Mouse (Mus musculus) v-Abl transformed pro-B cells (cell line): ENCODE results near the gene Spg21.

ENCODE experiments used
- in situ Hi-C, 2 experiments: fragments of 400-800 bp; cut with MboI; formaldehyde crosslinking; loops; one replicate each; pipeline ENCODE4 v1.15.1; 2025; ENCODE audit not compliant: unreplicated experiment in 2 of 2

The Spg21 gene

DNA sequence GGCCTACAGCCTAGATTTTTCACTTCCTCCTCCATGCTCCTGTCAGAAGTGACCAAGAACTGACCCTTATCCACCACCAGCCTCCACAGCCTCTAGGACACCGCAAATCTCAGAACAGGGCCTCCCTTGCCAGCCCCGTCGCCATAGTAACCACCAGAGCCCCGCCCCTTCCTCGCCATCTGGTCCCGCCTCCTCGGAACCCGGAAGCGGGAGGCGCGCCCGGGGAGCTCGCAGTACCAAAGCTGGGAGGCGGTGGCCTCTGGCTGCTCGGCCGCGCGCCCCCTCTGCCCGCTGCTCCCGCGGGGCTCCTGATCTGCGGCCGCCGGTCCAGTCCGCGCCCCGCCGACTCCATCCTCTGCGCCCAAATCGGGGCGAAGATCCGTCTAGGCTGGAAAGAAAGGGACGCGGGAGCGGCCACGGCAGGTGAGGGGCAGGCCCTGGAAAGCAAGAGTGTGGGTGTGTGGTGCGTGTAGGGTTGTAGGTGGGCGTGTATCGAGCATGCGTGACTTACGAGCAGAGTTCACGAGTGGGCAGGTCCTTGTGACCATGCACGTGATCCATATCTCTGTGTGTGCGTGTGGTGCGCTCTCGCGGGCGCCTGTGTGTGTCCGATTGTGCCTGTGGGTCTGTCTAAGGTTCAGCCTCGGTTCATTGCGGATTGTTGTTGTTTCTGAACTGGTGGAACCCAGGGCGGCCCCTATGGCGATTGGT lies at the start of gene Spg21:
Gene Spg21 (plus strand): TSS at position 216 of the 711 bp plus-strand sequence.
- in situ Hi-C loops, result no loop called here

DNA sequence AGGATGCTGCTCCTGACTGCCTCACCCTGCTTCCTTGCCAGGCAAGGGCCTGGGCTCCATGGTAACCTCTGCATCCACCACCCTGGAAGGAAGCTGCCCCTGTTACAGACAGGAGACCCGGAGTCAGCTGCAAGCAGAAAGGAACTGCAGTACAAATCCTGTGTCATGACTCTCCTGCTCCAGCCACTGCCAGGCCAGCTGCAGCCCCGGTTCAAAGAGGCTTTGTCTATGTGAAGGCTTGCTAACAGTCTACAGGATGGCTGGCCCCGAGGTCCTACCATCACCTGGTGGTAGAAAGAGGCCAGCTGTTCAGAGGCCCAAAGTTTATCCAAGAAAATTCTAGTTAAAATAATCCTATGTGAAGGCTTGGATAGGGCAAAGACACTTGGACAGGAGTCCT lies 49.4 kb upstream of the Spg21 start:
- in situ Hi-C loops, result no loop called here

DNA sequence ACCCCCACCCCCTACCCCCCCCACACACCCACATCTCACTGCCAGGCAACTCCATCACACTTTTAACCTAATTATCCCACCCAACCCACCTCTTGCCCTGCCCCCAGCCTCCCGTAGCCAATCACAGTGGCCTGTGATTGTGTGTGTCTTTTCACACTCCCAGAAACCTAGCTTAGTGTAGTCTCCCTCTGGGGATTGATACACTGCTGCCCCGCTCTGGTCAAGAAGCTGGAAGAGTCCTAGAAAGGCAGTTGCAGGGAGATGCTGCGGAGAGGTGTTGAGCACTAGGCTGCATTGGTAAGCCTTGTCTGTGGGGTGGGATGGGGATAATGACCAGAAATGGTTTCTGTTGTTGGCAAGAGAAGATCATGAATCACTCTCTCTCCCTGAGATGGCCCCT lies 43.0 kb upstream of the Spg21 start:
- in situ Hi-C loops, result no loop called here

DNA sequence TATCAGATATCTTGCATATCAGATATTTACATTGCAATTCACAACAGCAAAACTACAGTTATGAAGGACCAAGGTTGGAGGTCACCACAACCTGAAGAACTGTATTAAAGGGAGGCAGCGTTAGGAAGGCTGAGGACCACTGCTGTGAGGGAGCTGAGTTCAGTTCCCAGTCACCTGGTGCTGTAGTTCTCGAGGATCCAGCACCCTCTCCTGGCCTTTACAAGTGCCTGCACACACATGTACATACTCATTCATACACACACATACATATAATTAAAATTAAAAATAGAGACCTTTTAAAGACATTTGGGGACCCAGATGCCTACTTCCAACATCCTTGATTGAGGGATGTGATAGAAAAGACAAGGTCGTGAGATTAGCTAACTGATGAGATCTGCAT lies 41.1 kb upstream of the Spg21 start:
- in situ Hi-C loops, result loop anchor here in 1 of 2 experiments (10.0 kb wide), 2 partner anchors 195 to 295 kb away; no protein-coding TSS in a partner anchor

DNA sequence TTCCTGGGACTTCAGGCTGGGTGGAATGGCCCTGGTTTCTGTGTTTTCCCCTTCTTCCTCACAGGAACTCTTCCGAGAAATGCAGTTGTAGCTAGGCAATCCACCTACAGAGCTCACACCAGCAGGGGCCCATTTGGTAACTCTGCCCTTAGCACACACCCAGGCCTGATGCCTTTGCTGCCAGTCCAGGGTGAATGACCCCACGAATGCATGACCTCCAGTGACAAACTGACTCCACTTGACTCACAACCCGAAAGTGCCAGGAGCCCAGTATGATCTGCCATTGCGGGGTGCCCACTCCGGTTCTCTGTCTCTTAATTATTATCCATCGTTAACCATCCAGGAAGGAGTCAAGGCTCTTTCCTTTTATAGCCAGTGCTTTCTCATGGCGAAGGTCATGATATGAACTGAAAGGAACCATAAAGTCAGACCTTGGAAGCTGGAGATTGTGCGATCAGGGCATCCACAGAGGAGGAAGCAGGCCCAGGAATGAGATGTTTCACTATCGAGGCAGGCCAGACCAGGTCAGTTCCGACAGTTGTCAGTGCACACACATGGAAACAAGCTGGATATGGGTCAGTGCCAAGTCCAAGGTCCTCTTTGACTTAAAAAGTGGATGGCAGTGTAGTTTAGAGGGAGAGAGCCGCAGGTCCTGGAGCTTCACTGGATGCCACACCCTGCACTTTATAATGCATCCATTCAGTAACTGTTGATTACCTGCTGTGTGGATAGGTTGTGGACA lies 37.8 kb upstream of the Spg21 start, which contains the start of gene Slc51b:
Gene Slc51b (minus strand): TSS at position 196 of the 742 bp plus-strand sequence.
- in situ Hi-C loops, result loop anchor here in 1 of 2 experiments (10.0 kb wide), 2 partner anchors 198 to 298 kb away; no protein-coding TSS in a partner anchor

DNA sequence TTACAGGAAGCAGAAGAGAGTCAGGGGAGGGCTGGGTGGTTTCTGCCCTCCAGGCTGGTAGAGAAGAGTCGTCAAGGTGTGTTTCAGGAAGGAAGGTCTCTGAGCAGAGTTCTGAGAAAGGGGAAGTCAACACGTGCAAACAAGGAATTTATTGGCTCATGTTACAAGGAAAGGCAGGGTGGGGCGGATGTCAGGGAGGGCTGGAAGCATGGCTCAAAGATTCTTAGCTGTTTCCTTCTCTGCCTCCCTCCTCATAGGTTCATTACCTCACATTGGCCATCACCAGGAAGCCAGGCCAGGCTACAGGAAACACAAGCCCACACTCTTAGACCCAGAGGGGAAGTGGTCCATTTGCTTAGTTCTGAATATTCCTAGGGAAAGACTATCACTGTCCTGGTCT lies 36.4 kb upstream of the Spg21 start:
- in situ Hi-C loops, result loop anchor here in 1 of 2 experiments (10.0 kb wide), 2 partner anchors 200 to 300 kb away; no protein-coding TSS in a partner anchor

DNA sequence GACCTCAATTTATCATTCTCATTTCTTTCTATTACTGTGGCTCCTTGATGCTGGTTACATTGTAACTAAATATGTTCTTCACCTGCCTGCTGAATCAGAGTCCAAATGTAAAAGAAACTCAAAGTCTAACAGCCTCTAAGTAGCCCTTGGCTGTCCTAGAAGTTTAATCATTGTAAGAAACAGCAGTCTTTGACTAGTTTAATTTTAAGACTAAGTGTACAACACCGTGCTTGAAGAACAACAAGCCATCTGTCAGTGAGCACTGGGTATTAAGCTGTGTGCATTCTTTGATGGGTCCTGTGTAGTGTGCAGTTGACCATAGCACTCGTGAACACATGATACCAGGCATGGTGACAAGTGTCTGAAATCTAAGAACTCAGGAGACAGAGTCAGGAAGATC lies 33.2 kb upstream of the Spg21 start:
- in situ Hi-C loops, result loop anchor here (5.0 to 10.0 kb wide), 3 partner anchors 35 to 303 kb away; partner anchors contain the start of gene Kbtbd13 (in 2 of the 2)

DNA sequence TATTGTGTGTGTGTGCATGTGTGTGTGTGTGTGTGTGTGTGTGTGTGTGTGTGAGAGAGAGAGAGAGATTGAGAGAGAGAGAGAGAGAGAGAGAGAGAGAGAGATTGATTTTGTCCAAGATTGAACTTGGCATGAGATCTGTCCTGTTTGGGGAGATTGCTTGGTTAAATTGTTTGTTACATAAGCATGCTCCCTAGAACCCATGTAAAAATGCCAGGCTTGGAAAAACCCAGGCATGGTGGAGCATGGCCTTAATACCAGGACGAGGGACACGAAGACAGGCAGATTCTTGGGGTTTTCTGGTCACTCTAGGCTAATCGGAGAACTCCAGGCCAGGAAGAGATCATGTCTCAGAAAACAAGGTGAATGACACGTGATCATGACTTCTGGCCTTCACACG lies 32.7 kb upstream of the Spg21 start:
- in situ Hi-C loops, result loop anchor here (5.0 to 10.0 kb wide), 3 partner anchors 36 to 303 kb away; partner anchors contain the start of gene Kbtbd13 (in 2 of the 2)

DNA sequence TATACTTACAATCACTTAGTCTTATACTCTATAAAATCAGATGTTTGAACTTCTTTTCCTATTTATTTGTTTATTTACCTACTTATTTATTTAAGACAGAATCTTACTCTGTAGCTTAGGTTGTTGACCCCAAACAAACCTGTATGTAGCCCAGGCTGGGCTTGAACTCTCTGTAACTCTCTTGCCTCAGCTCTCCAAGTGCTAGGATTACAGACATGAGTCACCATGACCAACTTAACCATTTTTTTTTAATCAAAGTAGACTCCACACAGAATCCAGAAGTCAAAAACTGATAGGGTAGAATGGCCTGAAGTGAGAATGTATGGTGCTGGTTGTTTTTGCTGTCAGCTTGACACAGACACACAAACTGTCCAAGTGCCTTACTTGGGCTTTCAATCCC lies 30.3 kb upstream of the Spg21 start:
- in situ Hi-C loops, result loop anchor here in 1 of 2 experiments (5.0 kb wide), 1 partner anchor 167 kb away; no protein-coding TSS in a partner anchor

DNA sequence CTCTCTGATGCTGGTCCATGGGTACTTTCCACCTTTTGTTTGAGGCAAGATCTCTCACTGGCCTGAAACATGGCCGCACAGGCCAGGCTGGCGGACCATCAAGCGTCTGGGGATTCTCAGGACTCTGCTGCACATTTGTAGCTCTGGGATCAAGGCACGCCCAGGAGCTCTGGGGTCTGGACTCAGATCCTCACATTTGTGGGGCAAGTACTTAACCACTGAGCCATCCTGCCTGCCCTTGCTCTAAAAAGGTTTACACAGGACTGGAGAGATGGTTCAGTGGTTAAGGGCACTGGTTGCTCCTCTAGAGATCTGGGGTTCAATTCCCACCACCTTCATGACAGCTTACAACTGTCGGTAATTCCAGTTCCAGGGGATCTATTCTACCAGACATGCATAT lies 29.8 kb upstream of the Spg21 start:
- in situ Hi-C loops, result loop anchor here in 1 of 2 experiments (5.0 kb wide), 1 partner anchor 166 kb away; no protein-coding TSS in a partner anchor

DNA sequence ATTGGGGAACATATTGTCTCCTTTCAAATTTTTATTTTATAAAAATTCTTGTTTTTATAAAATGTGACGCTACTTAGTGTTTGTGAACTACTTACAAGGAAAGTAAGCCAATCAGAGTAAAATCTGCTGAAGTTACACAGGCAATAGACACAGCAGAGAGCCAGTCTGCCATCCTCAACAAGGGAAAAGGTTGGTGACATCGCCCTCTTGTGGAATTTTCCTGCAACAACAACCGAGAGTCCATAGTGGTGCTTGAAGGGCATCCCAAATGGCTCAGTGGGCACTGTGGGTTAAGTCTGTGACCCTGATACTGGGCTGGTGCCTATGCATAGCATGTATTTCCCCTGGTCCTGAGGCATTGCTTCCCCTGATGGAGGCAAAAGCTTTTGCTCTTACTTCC lies 28.5 kb upstream of the Spg21 start:
- in situ Hi-C loops, result loop anchor here in 1 of 2 experiments (5.0 kb wide), 1 partner anchor 165 kb away; no protein-coding TSS in a partner anchor

DNA sequence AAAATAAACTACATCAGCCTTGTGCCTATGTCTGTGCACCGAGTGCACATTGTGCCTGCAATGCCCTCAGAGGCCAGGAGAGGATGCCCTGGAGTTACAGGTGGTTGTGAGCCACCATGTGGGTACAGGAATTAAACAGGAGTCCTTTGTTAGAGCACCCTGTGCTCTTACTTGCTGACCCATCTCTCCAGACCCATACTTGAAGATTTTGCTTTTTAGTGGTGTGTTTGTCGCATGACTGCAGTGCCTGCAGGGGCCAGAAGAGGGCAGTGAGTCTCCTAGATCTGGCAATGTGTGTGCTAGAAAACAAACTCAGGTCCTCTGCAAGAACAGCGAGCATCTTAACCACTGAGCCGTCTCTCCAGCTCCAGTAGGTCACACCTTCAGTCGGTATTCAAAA lies 26.6 kb upstream of the Spg21 start:
- in situ Hi-C loops, result loop anchor here in 1 of 2 experiments (5.0 kb wide), 1 partner anchor 163 kb away; no protein-coding TSS in a partner anchor

DNA sequence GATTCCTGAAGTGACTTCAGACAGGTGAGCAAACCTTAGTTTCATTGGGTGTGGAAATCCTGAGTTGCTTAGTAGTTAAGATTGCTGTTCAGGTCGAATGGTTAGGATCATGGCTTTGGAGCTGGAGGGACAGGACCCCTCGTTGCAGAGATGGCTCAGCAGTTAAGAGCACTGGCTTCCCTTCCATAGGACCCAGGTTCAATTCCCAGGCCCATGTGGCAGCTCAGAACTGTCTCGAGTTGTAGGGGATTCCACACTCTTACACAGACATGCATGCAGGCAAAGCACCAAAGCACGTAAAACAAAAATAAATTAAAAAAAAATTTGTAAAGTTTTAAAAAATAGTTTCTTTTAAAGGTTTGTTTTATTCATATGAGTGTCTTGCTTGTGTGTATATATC lies 25.5 kb upstream of the Spg21 start:
- in situ Hi-C loops, result no loop called here

DNA sequence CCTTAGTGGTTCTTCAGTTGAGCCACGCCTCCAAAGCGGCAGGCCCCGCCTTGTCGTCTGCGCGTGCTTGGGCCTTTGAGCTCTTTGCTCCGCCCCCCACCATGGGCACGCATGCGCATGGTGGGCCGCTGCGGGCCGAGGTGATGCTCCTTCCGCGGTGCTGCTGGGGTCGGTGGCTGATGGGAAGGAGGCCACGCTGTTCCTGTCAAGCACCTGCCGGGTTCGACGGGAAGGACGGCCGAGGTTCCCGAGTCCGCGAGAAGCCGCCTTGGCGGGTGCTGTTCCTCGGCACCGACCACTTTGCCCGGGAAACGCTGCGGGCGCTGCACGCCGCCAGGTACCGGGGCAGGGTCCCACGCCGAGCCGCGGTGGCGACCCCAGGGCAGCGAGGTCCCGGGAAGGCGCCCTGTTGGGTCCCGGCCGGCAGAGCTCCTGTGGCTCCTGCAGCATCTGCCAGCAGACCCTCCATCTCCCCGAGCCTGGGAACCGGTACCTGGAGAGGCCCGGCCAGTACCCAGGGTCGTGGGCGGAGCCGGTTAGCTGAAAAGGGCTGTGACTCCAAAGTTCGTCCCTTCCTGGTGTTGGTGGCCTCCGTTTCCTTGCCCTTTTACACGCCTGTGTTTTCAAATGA lies 25.0 kb upstream of the Spg21 start, which contains the start of gene Mtfmt:
Gene Mtfmt (plus strand): TSS at position 112 of the 631 bp plus-strand sequence.
- in situ Hi-C loops, result no loop called here

DNA sequence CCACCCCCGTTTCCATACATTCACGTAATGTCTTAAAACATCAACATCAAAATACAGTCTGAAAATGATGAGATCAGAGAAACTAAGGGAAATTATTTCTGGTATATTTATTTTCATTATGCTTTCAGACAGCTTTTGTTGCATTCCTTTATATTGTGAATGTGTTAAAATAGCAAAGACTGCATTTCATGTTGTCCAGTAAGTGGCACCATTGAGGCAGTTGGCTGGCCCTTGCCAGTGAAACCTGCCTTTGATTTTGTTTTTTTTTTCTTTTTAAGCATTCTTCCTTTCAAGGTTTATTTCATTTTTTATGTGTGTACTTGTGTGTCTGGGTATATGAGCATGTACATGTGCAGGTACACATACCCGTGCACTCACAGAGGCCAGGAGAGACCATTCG lies 16.1 kb upstream of the Spg21 start:
- in situ Hi-C loops, result no loop called here

DNA sequence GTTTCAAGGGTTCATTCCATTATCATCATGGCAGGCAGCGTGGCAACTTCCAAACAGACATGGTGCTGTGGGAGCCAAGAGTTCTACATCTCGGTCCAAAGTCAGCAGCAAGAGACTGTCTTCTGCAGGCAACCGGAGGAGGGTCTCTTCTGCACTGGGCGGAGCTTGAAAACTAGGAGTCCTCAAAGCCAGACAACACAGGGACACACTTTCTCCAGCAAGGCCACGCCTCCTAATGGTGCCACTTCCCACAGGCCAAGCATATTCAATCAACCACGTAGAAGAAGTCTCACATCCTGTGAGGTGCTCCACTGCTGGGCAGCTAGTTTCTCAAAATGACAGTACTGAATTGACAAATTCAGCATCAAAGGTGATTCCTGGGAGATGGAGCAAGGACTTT lies 12.8 kb upstream of the Spg21 start:
- in situ Hi-C loops, result no loop called here

DNA sequence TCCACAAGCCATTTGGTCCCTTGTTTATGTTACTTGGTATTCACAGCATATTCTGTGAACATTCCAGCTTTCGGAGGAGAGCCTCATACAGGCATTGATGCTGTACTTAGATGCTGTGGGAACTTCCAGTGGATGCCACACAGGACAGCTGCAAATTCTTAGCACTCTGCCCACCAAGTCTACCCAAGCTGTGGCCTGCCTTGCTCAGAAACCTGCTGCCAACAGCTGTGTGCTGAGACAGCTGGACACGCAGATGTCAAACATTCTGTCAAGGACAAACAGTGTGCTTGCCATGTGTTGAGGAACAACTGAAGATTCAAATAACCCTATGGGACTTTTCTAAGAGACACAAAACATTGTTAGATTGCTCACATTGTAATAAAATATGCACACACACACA lies 1.8 kb upstream of the Spg21 start:
- in situ Hi-C loops, result loop anchor here in 1 of 2 experiments (10.0 kb wide), 1 partner anchor 126 kb away; the partner anchor contains the start of genes Pif1 and Plekho2

DNA sequence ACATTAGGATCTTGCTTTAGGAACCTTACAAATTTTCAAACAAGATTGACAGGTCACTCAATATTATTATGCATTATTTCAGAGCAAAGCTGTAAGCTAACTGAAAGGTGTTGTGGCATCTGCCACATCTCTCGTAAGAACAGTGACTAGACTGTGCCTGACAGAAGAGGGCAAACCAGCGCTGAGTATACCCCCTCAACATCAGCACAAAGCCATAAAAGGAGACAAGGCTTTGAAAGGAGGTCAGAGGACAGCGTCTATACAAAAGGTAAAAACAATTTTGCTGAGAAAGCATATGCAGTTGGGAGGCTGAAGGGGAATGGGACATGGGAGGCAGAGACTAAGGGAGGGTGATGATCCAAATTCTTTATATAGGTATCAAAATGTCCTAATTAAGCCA lies 549 bp upstream of the Spg21 start:
- in situ Hi-C loops, result no loop called here

DNA sequence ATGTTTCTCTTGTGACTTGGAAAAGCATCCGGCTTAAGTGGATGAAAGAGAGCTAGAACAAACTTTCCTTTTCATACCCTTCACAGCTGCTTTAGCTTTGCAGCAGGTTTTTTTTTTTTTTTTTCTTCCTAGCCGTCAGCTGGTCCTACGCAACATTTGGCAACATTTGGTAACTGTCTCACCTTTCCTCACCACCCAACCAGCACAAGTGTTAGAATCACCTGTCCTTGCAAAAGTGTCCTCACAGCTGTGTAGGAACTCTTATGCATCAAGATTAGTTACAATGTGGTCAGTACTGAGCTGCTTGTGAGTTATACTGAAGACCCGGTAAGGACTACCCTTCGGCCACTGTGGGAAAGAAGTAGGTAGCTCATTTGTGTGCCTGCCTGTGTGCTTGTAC lies 1.8 kb downstream of the Spg21 start:
- in situ Hi-C loops, result no loop called here

DNA sequence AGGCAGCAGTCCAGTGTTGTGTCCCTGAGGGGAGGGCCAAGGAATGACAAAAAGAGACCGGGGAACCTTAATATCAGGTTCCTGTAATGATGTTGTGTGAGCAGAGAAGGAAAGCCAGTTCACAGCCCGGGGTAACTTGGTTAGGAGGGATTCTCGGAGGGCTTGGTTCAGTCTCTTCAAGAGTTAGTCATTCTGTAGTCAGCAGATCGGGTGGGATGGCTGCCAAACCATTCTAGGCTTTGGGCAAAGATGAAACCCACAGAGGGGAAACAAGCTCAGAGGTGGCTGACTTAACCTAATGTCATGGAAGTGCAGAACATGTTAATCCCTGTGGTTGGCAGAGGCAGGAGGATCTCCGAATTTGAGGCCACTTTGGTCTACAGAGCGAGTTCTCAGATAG lies 3.4 kb downstream of the Spg21 start:
- in situ Hi-C loops, result no loop called here

DNA sequence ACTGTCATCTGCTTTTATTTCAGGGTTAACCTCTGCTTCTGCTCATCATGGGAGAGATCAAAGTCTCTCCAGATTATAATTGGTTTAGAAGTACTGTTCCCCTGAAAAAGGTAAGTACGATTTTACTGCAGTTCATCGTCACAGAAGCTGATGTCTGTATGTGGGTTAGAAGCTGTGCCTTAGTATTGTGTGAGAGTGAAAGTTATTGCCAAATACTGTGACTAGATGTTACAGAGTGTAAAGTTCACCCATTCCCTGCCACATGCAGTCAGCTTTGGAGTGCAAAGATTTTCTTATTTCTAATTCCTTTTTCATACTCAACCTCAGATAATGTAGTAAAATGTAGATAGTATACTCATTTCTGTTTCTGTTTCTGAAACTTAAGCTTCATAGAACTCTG lies 4.5 kb downstream of the Spg21 start:
- in situ Hi-C loops, result no loop called here
